Mouse (Mus musculus) megakaryocyte progenitor cell, adult 5-6 weeks (primary cell): ENCODE data around the gene Gmppa. TPM values are rescaled to one million over a fixed set of nuclear protein-coding genes. Genes with fewer than 3 reads are reported as not detected.
A peak's percentile ranks its signal among the peaks of the same experiment; 100 is the strongest.

ENCODE experiments used
- ATAC-seq: replicated peaks from 2 replicates; pipeline ENCODE4 v1.8.0; 2016; ENCODE audit warnings: mild to moderate bottlenecking, moderate TSS enrichment, inconsistent platforms; ENCODE audit not compliant: poor library complexity
- total RNA-seq, 2 experiments: library from RNA; stranded (forward) in 1 of 2; stranded (reverse) in 1 of 2; fragments of 157-497, 149-512 nt in 1 of 2; fragments of 200-1000 nt in 1 of 2; gene quantifications; 2 replicates each; pipeline versions ENCODE4 v1.2.3 to v1.2.4; 2015 to 2017

Gmppa gene
- total RNA-seq, 2 experiments from 2014 or later = 65.8 to 98.6 TPM

GRCm38 (mm10) chr1:75422823-75423471 is 12.8 kb upstream of the Gmppa start:
- peak; percentile 10; the same call in 1 of the 2 replicates for ATAC-seq

- ATAC-seq = no peak
Measured at GRCm38 (mm10) chr1:75423780-75424390, 11.8 kb upstream of the Gmppa start.

- peak; percentile 54; the same call in 1 of the 2 replicates for ATAC-seq
Measured at GRCm38 (mm10) chr1:75425796-75426471, 9.8 kb upstream of the Gmppa start.

GRCm38 (mm10) chr1:75438782-75439181 is 3.1 kb downstream of the Gmppa start:
- no peak for ATAC-seq

GRCm38 (mm10) chr1:75440661-75441060 is 4.9 kb downstream of the Gmppa start:
- no peak for ATAC-seq

- no peak for ATAC-seq
Measured at GRCm38 (mm10) chr1:75441471-75441996, 5.8 kb downstream of the Gmppa start.

GRCm38 (mm10) chr1:75442171-75442570 is 6.4 kb downstream of the Gmppa start:
- ATAC-seq = no peak

- ATAC-seq = no peak
Measured at GRCm38 (mm10) chr1:75442811-75443210, 7.1 kb downstream of the Gmppa start.

- ATAC-seq = no peak
Measured at GRCm38 (mm10) chr1:75443247-75444024, 7.7 kb downstream of the Gmppa start.

- no peak for ATAC-seq
Measured at GRCm38 (mm10) chr1:75444208-75444607, 8.5 kb downstream of the Gmppa start.

- peak; percentile 16; the same call in 1 of the 2 replicates for ATAC-seq
Measured at GRCm38 (mm10) chr1:75445141-75445701, 9.5 kb downstream of the Gmppa start.

GRCm38 (mm10) chr1:75445751-75446611 is 10.3 kb downstream of the Gmppa start:
- ATAC-seq = peak; percentile 73

- no peak for ATAC-seq
Measured at GRCm38 (mm10) chr1:75446656-75447055, 10.9 kb downstream of the Gmppa start.

GRCm38 (mm10) chr1:75447265-75448051 is 11.7 kb downstream of the Gmppa start:
- ATAC-seq = no peak

- ATAC-seq = no peak
Measured at GRCm38 (mm10) chr1:75448052-75448431, 12.3 kb downstream of the Gmppa start.

GRCm38 (mm10) chr1:75448937-75449336 is 13.2 kb downstream of the Gmppa start:
- ATAC-seq = no peak

- peak; percentile 32 for ATAC-seq
Measured at GRCm38 (mm10) chr1:75449377-75450135, 13.8 kb downstream of the Gmppa start.

- ATAC-seq = peak; percentile 63
Measured at GRCm38 (mm10) chr1:75450314-75451005, 14.7 kb downstream of the Gmppa start, which contains the start of gene Asic4. TSS of gene Asic4 (plus strand) at chr1:75450436.
